Mouse (Mus musculus) hindbrain, embryonic 15.5 days (tissue): ENCODE results near the gene Crlf2. TPM values are rescaled to one million over a fixed set of nuclear protein-coding genes. Genes with fewer than 3 reads are reported as not detected.

Experiments
- ATAC-seq: fragments of 200-750 bp; cut with Nextera tagmentation; 2 replicates; pipeline ENCODE4 v1.8.0; 2017; ENCODE audit warnings: low read depth, moderate number of reproducible peaks, moderate TSS enrichment; ENCODE audit not compliant: low FRiP score
- H3K27ac ChIP-seq: fragments of 300-500 bp; sonication (generic); replicated peaks from 2 replicates; pipeline ENCODE4 v1.5.1; 2015; ENCODE audit warnings: mild to moderate bottlenecking, inconsistent platforms
- H3K27me3 ChIP-seq: fragments of 300-500 bp; sonication (generic); 2 replicates; pipeline ENCODE4 v1.6.1; 2015; ENCODE audit warnings: control low read depth, inconsistent platforms
- H3K36me3 ChIP-seq: fragments of 300-500 bp; sonication (generic); 2 replicates; pipeline ENCODE4 v1.6.1; 2015; ENCODE audit warnings: control low read depth, inconsistent platforms
- H3K4me1 ChIP-seq: fragments of 300-500 bp; sonication (generic); replicated peaks from 2 replicates; pipeline ENCODE4 v1.6.1; 2015; ENCODE audit warnings: control low read depth, inconsistent platforms
- H3K4me2 ChIP-seq: fragments of 300-500 bp; sonication (generic); 2 replicates; pipeline ENCODE4 v1.6.1; 2015; ENCODE audit warnings: moderate library complexity, mild to moderate bottlenecking, inconsistent platforms
- H3K4me3 ChIP-seq: fragments of 300-500 bp; sonication (generic); 2 replicates; pipeline ENCODE4 v1.5.1; 2015; ENCODE audit warnings: mild to moderate bottlenecking, inconsistent platforms
- H3K9ac ChIP-seq: fragments of 300-500 bp; sonication (generic); 2 replicates; pipeline ENCODE4 v1.6.1; 2015; ENCODE audit warnings: inconsistent platforms
- H3K9me3 ChIP-seq: fragments of 300-500 bp; sonication (generic); 2 replicates; pipeline ENCODE4 v1.6.1; 2016; ENCODE audit warnings: control low read depth, inconsistent platforms
- WGBS: fragments of 180-500 bp; shearing (Covaris S2); methylation state at CpG from one replicate; pipeline ENCODE4 v1.1.7; 2015; 5-methylcytosine and 5-hydroxymethylcytosine counted together
- polyA plus RNA-seq: library from polyadenylated mRNA; unstranded; fragments of >200 nt; fragmentation: Nextera tagmentation; extraction: Ambion mirVana; gene quantifications from 2 replicates; pipeline ENCODE4 v1.2.1, GENCODE M21; 2015

Gene Crlf2
- polyA plus RNA-seq: 18.4 and 22.6 TPM in 2 replicates

- peak within 1 kb of the TSS; percentile 99 for H3K27ac ChIP-seq
- H3K9me3 ChIP-seq: peaks cover 5% of the 10 kb centered on the region
- H3K4me3 ChIP-seq: peak within 1 kb of the TSS; percentile 69
- no peaks in the 10 kb centered on the region for H3K4me1 ChIP-seq
- under 1% methylated on average over 70 of the region's 73 CpGs for WGBS
- peaks cover 18% of the 10 kb centered on the region for H3K36me3 ChIP-seq
- ATAC-seq: peak; percentile 59
- H3K27me3 ChIP-seq: no peaks in the 10 kb centered on the region
- peak within 1 kb of the TSS; percentile 56 for H3K4me2 ChIP-seq
- peak within 1 kb of the TSS; percentile 66 for H3K9ac ChIP-seq
Observed at GRCm38 (mm10) chr5:109558404-109559160, at the start of gene Crlf2. Gene Crlf2 (minus strand): TSS chr5:109558993.

DNA sequence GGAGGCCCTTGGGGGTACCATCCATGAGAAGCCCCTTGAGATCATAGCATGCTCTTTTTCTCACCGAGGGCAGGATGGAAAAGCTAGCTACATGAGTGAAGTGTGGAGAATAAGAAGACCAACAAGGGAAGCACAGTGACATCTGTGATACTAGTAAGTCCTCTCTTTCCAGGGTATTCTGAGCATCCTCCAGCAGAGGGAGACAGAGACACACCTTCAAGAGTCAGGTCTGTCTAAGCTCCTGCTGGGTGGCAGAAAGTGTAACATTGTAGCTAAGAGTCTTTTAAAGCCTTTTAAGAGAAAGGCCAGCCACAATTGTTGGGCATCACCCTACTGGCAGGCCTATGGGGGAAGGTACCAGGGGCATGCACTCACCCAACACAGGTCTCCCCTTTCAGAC lies 43.8 kb upstream of the Crlf2 start:
- no peak overlapping the region for H3K4me2 ChIP-seq
- WGBS: 24% methylated on average over 1 of the region's 1 CpGs
- no peaks in the 10 kb centered on the region for H3K36me3 ChIP-seq
- H3K27ac ChIP-seq: no peak overlapping the region
- ATAC-seq: no peak
- H3K9me3 ChIP-seq: no peaks in the 10 kb centered on the region
- no peaks in the 10 kb centered on the region for H3K27me3 ChIP-seq
- H3K4me1 ChIP-seq: no peaks in the 10 kb centered on the region
- no peak overlapping the region for H3K9ac ChIP-seq
- no peak overlapping the region for H3K4me3 ChIP-seq

DNA sequence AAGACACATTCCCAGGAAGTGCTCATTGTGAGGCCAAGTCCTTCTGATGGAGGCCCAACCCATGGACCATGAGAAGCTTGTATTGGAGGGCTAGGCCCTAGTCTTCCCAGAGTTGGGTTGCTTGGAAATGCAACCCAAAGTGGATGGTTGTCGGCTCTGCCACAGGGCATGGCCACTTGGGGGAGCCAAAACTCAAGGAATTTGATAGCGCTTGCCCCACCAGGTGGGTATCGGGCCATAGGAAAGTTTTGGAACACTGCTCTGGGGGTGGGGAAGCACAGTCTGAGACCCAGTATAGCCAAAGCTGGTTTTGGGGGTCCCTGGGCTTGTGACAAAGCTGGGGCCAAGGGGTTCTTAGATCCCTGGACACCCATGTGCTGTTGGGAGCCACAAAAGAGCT lies 42.3 kb upstream of the Crlf2 start:
- Histone ChIP-seq H3K4me3 (no peak overlapping the region), H3K27ac (no peak overlapping the region), H3K4me2 (no peak overlapping the region), H3K4me1 (no peaks in the 10 kb centered on the region), H3K9ac (no peak overlapping the region), H3K9me3 (peaks cover 7% of the 10 kb centered on the region; the same call in 1 of the 2 replicates), H3K27me3 (no peaks in the 10 kb centered on the region), H3K36me3 (no peaks in the 10 kb centered on the region)
- 26% methylated on average over 3 of the region's 3 CpGs for WGBS
- no peak for ATAC-seq

DNA sequence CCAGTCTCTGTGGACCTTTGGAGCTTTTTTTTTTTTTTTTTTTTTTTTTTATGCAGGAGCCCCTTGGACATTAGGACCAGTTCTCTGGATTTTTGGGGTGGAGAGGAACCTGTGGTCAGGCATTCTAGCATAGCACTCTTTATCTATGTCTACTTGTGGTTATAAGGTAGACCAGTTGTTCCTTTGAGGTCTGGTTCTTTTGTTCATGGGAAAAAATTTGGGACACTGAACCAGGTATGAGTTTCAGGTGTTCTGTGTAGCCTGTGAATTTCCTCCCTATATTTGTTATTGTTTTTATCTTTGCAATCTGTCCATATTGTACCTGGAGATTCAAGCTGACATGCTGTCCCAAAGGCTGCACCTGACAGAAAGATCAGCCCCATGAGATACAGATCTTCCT lies 40.1 kb upstream of the Crlf2 start:
- no peak for ATAC-seq
- peaks cover 7% of the 10 kb centered on the region; the same call in 1 of the 2 replicates for H3K9me3 ChIP-seq
- H3K4me1 ChIP-seq: no peaks in the 10 kb centered on the region
- no peaks in the 10 kb centered on the region for H3K36me3 ChIP-seq
- H3K27ac ChIP-seq: no peak overlapping the region
- no peaks in the 10 kb centered on the region for H3K27me3 ChIP-seq
- H3K4me3 ChIP-seq: no peak overlapping the region
- no peak overlapping the region for H3K4me2 ChIP-seq
- H3K9ac ChIP-seq: no peak overlapping the region

GRCm38 (mm10) chr5:109596647-109597046 lies 37.9 kb upstream of the Crlf2 start:
- H3K4me2 ChIP-seq: no peak overlapping the region
- no peak overlapping the region for H3K9ac ChIP-seq
- no peak overlapping the region for H3K4me3 ChIP-seq
- H3K27ac ChIP-seq: no peak overlapping the region
- no peaks in the 10 kb centered on the region for H3K36me3 ChIP-seq
- no peak for ATAC-seq
- 41% methylated on average over 5 of the region's 5 CpGs for WGBS
- H3K4me1 ChIP-seq: no peaks in the 10 kb centered on the region
- peaks cover 7% of the 10 kb centered on the region; the same call in 1 of the 2 replicates for H3K9me3 ChIP-seq
- no peaks in the 10 kb centered on the region for H3K27me3 ChIP-seq

DNA sequence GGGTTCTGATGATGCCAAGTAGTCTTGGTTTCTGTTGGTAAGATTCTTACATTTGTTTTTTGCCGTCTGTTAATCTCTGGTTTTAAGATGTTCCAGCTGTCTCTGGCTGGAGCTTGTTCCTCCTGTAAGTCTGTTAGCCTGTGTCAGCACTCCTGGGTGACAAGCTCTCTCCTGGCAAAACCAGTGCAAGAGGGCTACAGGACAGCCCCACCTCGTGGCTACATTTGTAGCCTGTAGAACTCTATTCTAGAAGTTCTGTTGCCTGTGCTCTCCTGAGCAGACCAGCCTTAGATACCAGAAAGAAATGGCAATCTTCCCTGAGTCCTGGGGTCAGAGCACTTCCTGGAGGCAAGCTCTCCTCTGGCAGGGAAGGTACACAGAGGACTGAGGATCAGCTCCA lies 4.0 kb upstream of the Crlf2 start:
- no peaks in the 10 kb centered on the region for H3K36me3 ChIP-seq
- no peaks in the 10 kb centered on the region for H3K27me3 ChIP-seq
- H3K27ac ChIP-seq: no peak overlapping the region
- H3K4me2 ChIP-seq: no peak overlapping the region
- no peak for ATAC-seq
- WGBS: 72% methylated on average over 2 of the region's 2 CpGs
- no peak overlapping the region for H3K4me3 ChIP-seq
- H3K4me1 ChIP-seq: no peaks in the 10 kb centered on the region
- H3K9ac ChIP-seq: no peak overlapping the region
- H3K9me3 ChIP-seq: no peaks in the 10 kb centered on the region

GRCm38 (mm10) chr5:109559191-109559590 lies 398 bp upstream of the Crlf2 start:
- no peak for ATAC-seq
- H3K9ac ChIP-seq: peak overlapping the region; percentile 66; the same call in 1 of the 2 replicates
- H3K27me3 ChIP-seq: no peaks in the 10 kb centered on the region
- peak overlapping the region; percentile 56 for H3K4me2 ChIP-seq
- no peaks in the 10 kb centered on the region for H3K4me1 ChIP-seq
- H3K36me3 ChIP-seq: peaks cover 18% of the 10 kb centered on the region
- WGBS: 23% methylated on average over 6 of the region's 6 CpGs
- H3K4me3 ChIP-seq: peak overlapping the region; percentile 69
- peaks cover 5% of the 10 kb centered on the region for H3K9me3 ChIP-seq
- H3K27ac ChIP-seq: peak overlapping the region; percentile 99

DNA sequence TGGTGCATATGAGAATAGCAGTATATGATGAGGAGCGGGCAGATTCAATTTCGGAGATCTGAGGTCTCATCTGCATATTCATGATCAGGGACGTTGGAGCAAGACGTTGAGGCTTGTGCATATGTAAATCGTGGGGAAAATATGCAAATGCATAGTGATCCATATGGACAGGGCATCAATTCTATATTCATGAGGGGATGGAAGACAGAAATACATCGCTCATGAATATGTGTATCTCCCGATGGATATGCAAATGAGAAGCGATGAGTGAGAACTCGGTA lies 730 bp downstream of the Crlf2 start:
- Histone ChIP-seq H3K27ac (peak overlapping the region; percentile 99), H3K4me3 (peak overlapping the region; percentile 69)
- ATAC-seq: no peak; the same call in none of the 2 replicates

GRCm38 (mm10) chr5:109557321-109558122 lies 1.3 kb downstream of the Crlf2 start:
- Histone ChIP-seq H3K27me3 (no peaks in the 10 kb centered on the region), H3K36me3 (peaks cover 18% of the 10 kb centered on the region), H3K9me3 (peaks cover 9% of the 10 kb centered on the region), H3K4me2 (peak overlapping the region; percentile 56), H3K4me1 (no peaks in the 10 kb centered on the region), H3K4me3 (peak overlapping the region; percentile 69), H3K27ac (peak overlapping the region; percentile 99), H3K9ac (peak overlapping the region; percentile 30)
- WGBS: under 1% methylated on average over 35 of the region's 35 CpGs
- peak; percentile 78 for ATAC-seq

More for the DNA sequence above, 730 bp downstream of the Crlf2 start:
- Histone ChIP-seq H3K36me3 (peaks cover 18% of the 10 kb centered on the region), H3K9me3 (peaks cover 9% of the 10 kb centered on the region), H3K27me3 (no peaks in the 10 kb centered on the region), H3K9ac (peak overlapping the region; percentile 30), H3K4me2 (peak overlapping the region; percentile 56), H3K4me1 (no peaks in the 10 kb centered on the region)
- WGBS: under 1% methylated on average over 9 of the region's 9 CpGs

GRCm38 (mm10) chr5:109556591-109557320 lies 2.0 kb downstream of the Crlf2 start:
- H3K9me3 ChIP-seq: peaks cover 9% of the 10 kb centered on the region
- 7% methylated on average over 40 of the region's 40 CpGs for WGBS

GRCm38 (mm10) chr5:109555676-109556571 lies 2.9 kb downstream of the Crlf2 start:
- Histone ChIP-seq H3K4me2 (peak overlapping the region; percentile 56), H3K27ac (peak overlapping the region; percentile 99), H3K9ac (no peak overlapping the region), H3K4me1 (no peaks in the 10 kb centered on the region), H3K4me3 (peak overlapping the region; percentile 69), H3K9me3 (peaks cover 9% of the 10 kb centered on the region), H3K36me3 (peaks cover 21% of the 10 kb centered on the region), H3K27me3 (no peaks in the 10 kb centered on the region)
- 72% methylated on average over 54 of the region's 54 CpGs for WGBS
- peak; percentile 6; the same call in 1 of the 2 replicates for ATAC-seq

More at GRCm38 (mm10) chr5:109556591-109557320, 2.0 kb downstream of the Crlf2 start:
- Histone ChIP-seq H3K4me1 (no peaks in the 10 kb centered on the region), H3K27ac (peak overlapping the region; percentile 99), H3K4me2 (peak overlapping the region; percentile 56), H3K4me3 (peak overlapping the region; percentile 69), H3K27me3 (no peaks in the 10 kb centered on the region), H3K9ac (no peak overlapping the region), H3K36me3 (peaks cover 18% of the 10 kb centered on the region)
- peak; percentile 81 for ATAC-seq
